Mouse (Mus musculus): ENCODE measurements around the gene Ankib1. TPM values are rescaled to one million over a fixed set of nuclear protein-coding genes. Genes with fewer than 3 reads are reported as not detected.

Ankib1 gene
- polyA plus RNA-seq, 1 experiment from 2014 or later = 25.6 TPM

GRCm38 (mm10) chr5:3646991-3647707, 155.6 kb downstream of the Ankib1 start:
- peak; percentile 66 for ATAC-seq (ENCODE audit: low FRiP score, low TSS enrichment)
- under 1% methylated on average over 60 of the region's 60 CpGs for WGBS
- Histone ChIP-seq H3K27ac (replicated peaks; ENCODE audit: low read depth, low read length) (peak overlapping the region; percentile 88), H3K4me2 (ENCODE audit: low read length) (peak overlapping the region; percentile 57), H3K27me3 (ENCODE audit: control insufficient read depth, insufficient read depth, low read length) (no peaks in the 10 kb centered on the region), H3K9ac (replicated peaks; ENCODE audit: low read length) (peak overlapping the region; percentile 88), H3K9me3 (ENCODE audit: control insufficient read depth, low read length) (no peaks in the 10 kb centered on the region), H3K36me3 (ENCODE audit: control insufficient read depth, insufficient read depth, low read length) (peaks cover 19% of the 10 kb centered on the region), H3K4me1 (ENCODE audit: control insufficient read depth, insufficient read depth, low read length) (peaks cover 6% of the 10 kb centered on the region; the same call in 1 of the 2 replicates), H3K4me3 (replicated peaks; ENCODE audit: low read depth, low read length) (peak overlapping the region; percentile 96)
- peak; percentile 80 for DNase-seq

- Histone ChIP-seq H3K36me3 (ENCODE audit: control insufficient read depth, insufficient read depth, low read length) (peaks cover 25% of the 10 kb centered on the region), H3K4me3 (replicated peaks; ENCODE audit: low read depth, low read length) (peak overlapping the region; percentile 96), H3K27ac (replicated peaks; ENCODE audit: low read depth, low read length) (no peak overlapping the region), H3K9ac (replicated peaks; ENCODE audit: low read length) (peak overlapping the region; percentile 88), H3K4me1 (ENCODE audit: control insufficient read depth, insufficient read depth, low read length) (peaks cover 6% of the 10 kb centered on the region; the same call in 1 of the 2 replicates), H3K27me3 (ENCODE audit: control insufficient read depth, insufficient read depth, low read length) (no peaks in the 10 kb centered on the region), H3K9me3 (ENCODE audit: control insufficient read depth, low read length) (no peaks in the 10 kb centered on the region), H3K4me2 (ENCODE audit: low read length) (peak overlapping the region; percentile 57)
- ATAC-seq (ENCODE audit: low FRiP score, low TSS enrichment) (no peak), DNase-seq (no peak)
- WGBS = 30% methylated on average over 6 of the region's 6 CpGs
Measured at GRCm38 (mm10) chr5:3646539-3646938, 156.2 kb downstream of the Ankib1 start.

DNA sequence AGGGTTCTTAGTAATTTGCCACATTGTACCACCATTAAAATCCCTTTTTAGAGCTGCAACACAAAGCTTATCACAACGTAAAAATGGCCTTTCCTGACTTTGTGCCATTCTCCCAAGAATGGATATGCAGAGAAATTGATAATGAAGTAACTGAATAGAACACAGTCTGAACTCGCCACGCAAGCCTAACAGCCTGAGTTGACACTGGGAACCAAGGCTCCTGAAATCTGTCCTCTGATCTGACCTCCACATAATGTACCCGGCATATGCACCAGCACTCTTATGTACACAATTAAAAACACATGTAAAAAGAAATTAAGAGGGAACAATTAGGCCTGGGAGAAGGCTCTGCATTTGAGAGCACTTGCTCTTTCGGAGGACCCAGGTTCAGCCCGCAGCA, 157.4 kb downstream of the Ankib1 start:
- H3K4me3 ChIP-seq (replicated peaks; ENCODE audit: low read depth, low read length) = no peak overlapping the region
- H3K27ac ChIP-seq (replicated peaks; ENCODE audit: low read depth, low read length) = no peak overlapping the region
- WGBS = 91% methylated on average over 6 of the region's 6 CpGs
- no peaks in the 10 kb centered on the region for H3K9me3 ChIP-seq (ENCODE audit: control insufficient read depth, low read length)
- DNase-seq (no peak), ATAC-seq (ENCODE audit: low FRiP score, low TSS enrichment) (no peak)
- peak overlapping the region; percentile 13; the same call in 1 of the 2 replicates for H3K9ac ChIP-seq (replicated peaks; ENCODE audit: low read length)
- H3K4me2 ChIP-seq (ENCODE audit: low read length) = no peak overlapping the region
- H3K27me3 ChIP-seq (ENCODE audit: control insufficient read depth, insufficient read depth, low read length) = no peaks in the 10 kb centered on the region
- H3K36me3 ChIP-seq (ENCODE audit: control insufficient read depth, insufficient read depth, low read length) = peaks cover 35% of the 10 kb centered on the region
- peaks cover 6% of the 10 kb centered on the region; the same call in 1 of the 2 replicates for H3K4me1 ChIP-seq (ENCODE audit: control insufficient read depth, insufficient read depth, low read length)

GRCm38 (mm10) chr5:3644621-3645020, 158.1 kb downstream of the Ankib1 start:
- H3K9me3 ChIP-seq (ENCODE audit: control insufficient read depth, low read length) = no peaks in the 10 kb centered on the region
- H3K27me3 ChIP-seq (ENCODE audit: control insufficient read depth, insufficient read depth, low read length) = no peaks in the 10 kb centered on the region
- DNase-seq (no peak), ATAC-seq (ENCODE audit: low FRiP score, low TSS enrichment) (no peak)
- peaks cover 6% of the 10 kb centered on the region; the same call in 1 of the 2 replicates for H3K4me1 ChIP-seq (ENCODE audit: control insufficient read depth, insufficient read depth, low read length)
- H3K36me3 ChIP-seq (ENCODE audit: control insufficient read depth, insufficient read depth, low read length) = peaks cover 36% of the 10 kb centered on the region
- H3K4me3 ChIP-seq (replicated peaks; ENCODE audit: low read depth, low read length) = no peak overlapping the region
- 97% methylated on average over 6 of the region's 6 CpGs for WGBS
- no peak overlapping the region for H3K9ac ChIP-seq (replicated peaks; ENCODE audit: low read length)
- no peak overlapping the region for H3K4me2 ChIP-seq (ENCODE audit: low read length)
- H3K27ac ChIP-seq (replicated peaks; ENCODE audit: low read depth, low read length) = no peak overlapping the region

Small RNA genes lying within 50 kb of the gene (microRNA-seq; reads per million reads assigned to microRNA genes)
- gene Gm22926 (not detected), gene Gm26238 (not detected)

Other genes starting within 250 kb of the Ankib1 start
- 3.6 and 4.1 TPM in 2 replicates for gene 1700109H08Rik, start 231.4 kb downstream of the Ankib1 start, polyA plus RNA-seq (2014; fragmentation: Nextera tagmentation; extraction: Ambion mirVana)
- 21.8 and 24.4 TPM in 2 replicates for gene Pex1, start 206.9 kb downstream of the Ankib1 start, polyA plus RNA-seq (2014; fragmentation: Nextera tagmentation; extraction: Ambion mirVana)
- gene Rbm48, start 206.3 kb downstream of the Ankib1 start, polyA plus RNA-seq (2014; fragmentation: Nextera tagmentation; extraction: Ambion mirVana) = 15.7 and 18.5 TPM in 2 replicates
- not detected in 2 replicates for gene Tmbim7, start 151.7 kb downstream of the Ankib1 start, polyA plus RNA-seq (2014; fragmentation: Nextera tagmentation; extraction: Ambion mirVana)
- 66.9 and 72.5 TPM in 2 replicates for gene Gatad1, start 145.7 kb downstream of the Ankib1 start, polyA plus RNA-seq (2014; fragmentation: Nextera tagmentation; extraction: Ambion mirVana)
- gene Krit1, start 259 bp upstream of the Ankib1 start, polyA plus RNA-seq (2014; fragmentation: Nextera tagmentation; extraction: Ambion mirVana) = 56.9 and 68.8 TPM in 2 replicates
- 0.12 and 0.18 TPM in 2 replicates for gene Lrrd1, start 42.2 kb upstream of the Ankib1 start, polyA plus RNA-seq (2014; fragmentation: Nextera tagmentation; extraction: Ambion mirVana)
- 6.8 and 7.0 TPM in 2 replicates for gene Mterf1a, start 91.0 kb upstream of the Ankib1 start, polyA plus RNA-seq (2014; fragmentation: Nextera tagmentation; extraction: Ambion mirVana)
- gene Akap9, start 125.1 kb upstream of the Ankib1 start, polyA plus RNA-seq (2014; fragmentation: Nextera tagmentation; extraction: Ambion mirVana) = 362 and 409 TPM in 2 replicates